Comparison of ENCODE assay signal across 9 mouse cellular contexts in the genomic region with DNA sequence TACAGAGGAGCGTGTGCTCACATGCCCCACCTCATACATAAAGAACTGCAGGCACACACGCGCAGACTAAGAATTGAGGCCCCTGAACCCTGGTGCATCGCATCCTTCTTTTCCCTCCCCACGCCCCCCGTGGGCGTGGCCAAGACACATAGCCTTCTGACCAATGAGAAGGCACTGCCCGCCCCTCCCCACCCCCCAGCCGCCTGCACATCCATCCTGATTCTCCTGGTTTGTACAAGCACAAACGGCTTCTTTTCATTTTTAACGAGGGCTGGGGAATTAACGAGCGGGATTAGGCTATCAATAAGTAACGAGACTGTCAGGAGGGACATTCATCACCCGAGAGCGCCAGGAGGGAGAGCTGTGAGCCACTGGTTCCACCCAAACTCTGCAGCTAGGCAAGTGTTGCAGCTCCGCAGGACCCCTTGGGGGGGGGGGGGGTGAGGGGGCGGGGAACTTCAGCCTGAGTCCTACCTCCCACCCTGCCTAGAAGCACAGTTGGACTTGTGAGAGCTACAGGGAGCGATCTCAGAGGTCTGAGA. TPM values are rescaled to one million over a fixed set of nuclear protein-coding genes. Genes with fewer than 3 reads are reported as not detected.
DNase-seq lines count a peak whose midpoint lies in the region; ATAC-seq lines count a peak whose summit lies in the region.
"Had no signal": no experiment of that assay in that cellular context is flagged by ENCODE, and none has a peak within 500 bp of the region (broad histone marks: within the 10 kb centered on the region; RNA-seq: fewer than 3 reads in every experiment).

No protein-coding gene starts in this region.

- peak overlapping the region; percentile 55 for H3K4me2 ChIP-seq in heart, embryonic 14.5 days (ENCODE audit: low read length)
- H3K4me2 ChIP-seq in intestine, embryonic 15.5 days (replicated peaks): peak overlapping the region; percentile 54
- H3K4me2 ChIP-seq in midbrain, embryonic 16.5 days (ENCODE audit: low read length): peak overlapping the region; percentile 46

- ATAC-seq in heart, embryonic 14.5 days (ENCODE audit: insufficient number of reproducible peaks, insufficient read depth, low FRiP score, low read depth): no peak
- peak; percentile 92 for ATAC-seq in intestine, embryonic 15.5 days
- peak; percentile 78 for ATAC-seq in midbrain, embryonic 16.5 days
- no peak for ATAC-seq in megakaryocyte-erythroid progenitor cell, adult 5-6 weeks (replicated peaks; ENCODE audit: low FRiP score, low TSS enrichment, poor library complexity, severe bottlenecking)

- H3K4me1 ChIP-seq in heart, embryonic 14.5 days (ENCODE audit: control insufficient read depth in 2 of 2, insufficient read depth in 2 of 2, low read length in 2 of 2): peaks cover 23 to 25% of the 10 kb centered on the region in 2 experiments
- H3K4me1 ChIP-seq in intestine, embryonic 15.5 days (replicated peaks): peaks cover 9% of the 10 kb centered on the region
- peaks cover 46% of the 10 kb centered on the region for H3K4me1 ChIP-seq in midbrain, embryonic 16.5 days (ENCODE audit: control insufficient read depth, insufficient read depth, low read length)

- 1% methylated on average over 18 of the region's 19 CpGs for WGBS in heart, embryonic 14.5 days
- 1% methylated on average over 19 of the region's 19 CpGs for WGBS in intestine, embryonic 15.5 days
- 2% methylated on average over 18 of the region's 19 CpGs for WGBS in midbrain, embryonic 16.5 days

- H3K36me3 ChIP-seq in heart, embryonic 14.5 days (ENCODE audit: control insufficient read depth, insufficient read depth, low read length): no peaks in the 10 kb centered on the region
- H3K36me3 ChIP-seq in intestine, embryonic 15.5 days: no peaks in the 10 kb centered on the region
- peaks cover 3% of the 10 kb centered on the region; the same call in 1 of the 2 replicates for H3K36me3 ChIP-seq in midbrain, embryonic 16.5 days (ENCODE audit: control insufficient read depth, insufficient read depth, low read length)

- no peaks in the 10 kb centered on the region for H3K9me3 ChIP-seq in heart, embryonic 14.5 days (ENCODE audit: control insufficient read depth, low read length)
- H3K9me3 ChIP-seq in intestine, embryonic 15.5 days: no peaks in the 10 kb centered on the region
- no peaks in the 10 kb centered on the region for H3K9me3 ChIP-seq in midbrain, embryonic 16.5 days (replicated peaks; ENCODE audit: control insufficient read depth, low read length, poor library complexity, severe bottlenecking)

- DNase-seq in heart, adult 18-20 months: no peak
- DNase-seq in embryo, embryonic 9.5 days (ENCODE audit: extremely low spot score): peak; percentile 85
- no peak for DNase-seq in natural killer cell, adult 2 months (ENCODE audit: low spot score in 2 of 2)
- DNase-seq in spleen, postnatal 10 days (ENCODE audit: low spot score in 2 of 2): no peak

- no peak overlapping the region for H3K27ac ChIP-seq in heart, embryonic 14.5 days (replicated peaks in 1 of 2; ENCODE audit: control insufficient read depth in 1 of 2, insufficient read depth in 1 of 2, low read depth in 2 of 2, low read length in 2 of 2)
- H3K27ac ChIP-seq in intestine, embryonic 15.5 days: no peak overlapping the region
- H3K27ac ChIP-seq in midbrain, embryonic 16.5 days (ENCODE audit: low read length): peak overlapping the region; percentile 45

- no peak overlapping the region; the same call in 1 of the 2 replicates for H3K9ac ChIP-seq in heart, embryonic 14.5 days (ENCODE audit: low read length)
- no peak overlapping the region for H3K9ac ChIP-seq in intestine, embryonic 15.5 days
- H3K9ac ChIP-seq in midbrain, embryonic 16.5 days (ENCODE audit: low read depth, low read length): peak overlapping the region; percentile 40; the same call in 1 of the 2 replicates

- H3K4me3 ChIP-seq in heart, embryonic 14.5 days (ENCODE audit: control insufficient read depth in 1 of 2, insufficient read depth in 1 of 2, low read depth in 1 of 2, low read length in 2 of 2): peak overlapping the region in 1 of 2 experiments; percentile 17; a peak in 3 of 4 replicates
- H3K4me3 ChIP-seq in intestine, embryonic 15.5 days (replicated peaks): 0 out of 2 replicates have a peak overlapping the region, but pooled peaks have one; percentile 22
- peak overlapping the region; percentile 10 for H3K4me3 ChIP-seq in midbrain, embryonic 16.5 days (ENCODE audit: low read depth, low read length)
- H3K4me3 ChIP-seq: erythroblast, embryonic 14.5 days had no signal

- peaks cover 10% of the 10 kb centered on the region; the same call in 1 of the 2 replicates for H3K27me3 ChIP-seq in heart, embryonic 14.5 days (ENCODE audit: control insufficient read depth, insufficient read depth, low read length)
- H3K27me3 ChIP-seq in intestine, embryonic 15.5 days (replicated peaks): no peaks in the 10 kb centered on the region
- H3K27me3 ChIP-seq in midbrain, embryonic 16.5 days (ENCODE audit: control insufficient read depth, insufficient read depth, low read depth, low read length): no peaks in the 10 kb centered on the region

RNA-seq across cellular contexts. Expression of gene Syt7, which starts 24.9 kb away (rescaled TPM):
- polyA plus RNA-seq in heart, embryonic 14.5 days (2014; fragmentation: Nextera tagmentation; extraction: Ambion mirVana): 0.67 and 0.92 TPM in 2 replicates
- total RNA-seq in heart, adult 18-20 months (2021): 10 to 100 TPM; 35.5 to 37.1 TPM
- polyA plus RNA-seq in intestine, embryonic 15.5 days (2015; fragmentation: Nextera tagmentation; extraction: Ambion mirVana): 1.7 and 3.1 TPM in 2 replicates
- 13.6 and 15.5 TPM in 2 replicates for polyA plus RNA-seq in midbrain, embryonic 16.5 days (2015; fragmentation: Nextera tagmentation; extraction: Ambion mirVana)
- total RNA-seq in megakaryocyte-erythroid progenitor cell, adult 5-6 weeks (2014; fragmentation: Nextera tagmentation): not detected in 2 replicates
- total RNA-seq in megakaryocyte-erythroid progenitor cell, adult 5-6 weeks (2017): not detected in 2 replicates
- polyA plus RNA-seq: erythroblast, embryonic 14.5 days had no signal

RNA-seq across cellular contexts. Expression of gene Lrrc10b, which starts 43.5 kb away (rescaled TPM):
- 0.09 and 0.22 TPM in 2 replicates for polyA plus RNA-seq in heart, embryonic 14.5 days (2014; fragmentation: Nextera tagmentation; extraction: Ambion mirVana)
- total RNA-seq in heart, adult 18-20 months (2021): 1 to 10 TPM; 1.7 to 5.7 TPM
- polyA plus RNA-seq in intestine, embryonic 15.5 days (2015; fragmentation: Nextera tagmentation; extraction: Ambion mirVana): 0.56 and 0.62 TPM in 2 replicates
- polyA plus RNA-seq in midbrain, embryonic 16.5 days (2015; fragmentation: Nextera tagmentation; extraction: Ambion mirVana): 1.9 and 2.0 TPM in 2 replicates
- not detected in 2 replicates for total RNA-seq in megakaryocyte-erythroid progenitor cell, adult 5-6 weeks (2014; fragmentation: Nextera tagmentation)
- total RNA-seq in megakaryocyte-erythroid progenitor cell, adult 5-6 weeks (2017): not detected in 2 replicates
- polyA plus RNA-seq: erythroblast, embryonic 14.5 days had no signal

Comparison
In these comparisons a context has a peak if more than half of its experiments do, and no peak if none do; other contexts are left out.
1. ATAC-seq: peak in intestine, embryonic 15.5 days (single experiment) and midbrain, embryonic 16.5 days (single experiment); none in heart, embryonic 14.5 days (single experiment) and megakaryocyte-erythroid progenitor cell, adult 5-6 weeks (single experiment).
2. Peak in every context shown above with its lines, with median percentiles within 50 percentile points of each other: H3K4me2 ChIP-seq.